Mouse (Mus musculus) skeletal muscle tissue, adult 2 months (tissue): ENCODE results near the gene Anp32b.

Experiments used
- DNase-seq: peaks from one replicate; pipeline ENCODE4 v3.0.0-alpha.2; 2012; ENCODE audit warnings: low read depth, low spot score

Gene Anp32b

DNA sequence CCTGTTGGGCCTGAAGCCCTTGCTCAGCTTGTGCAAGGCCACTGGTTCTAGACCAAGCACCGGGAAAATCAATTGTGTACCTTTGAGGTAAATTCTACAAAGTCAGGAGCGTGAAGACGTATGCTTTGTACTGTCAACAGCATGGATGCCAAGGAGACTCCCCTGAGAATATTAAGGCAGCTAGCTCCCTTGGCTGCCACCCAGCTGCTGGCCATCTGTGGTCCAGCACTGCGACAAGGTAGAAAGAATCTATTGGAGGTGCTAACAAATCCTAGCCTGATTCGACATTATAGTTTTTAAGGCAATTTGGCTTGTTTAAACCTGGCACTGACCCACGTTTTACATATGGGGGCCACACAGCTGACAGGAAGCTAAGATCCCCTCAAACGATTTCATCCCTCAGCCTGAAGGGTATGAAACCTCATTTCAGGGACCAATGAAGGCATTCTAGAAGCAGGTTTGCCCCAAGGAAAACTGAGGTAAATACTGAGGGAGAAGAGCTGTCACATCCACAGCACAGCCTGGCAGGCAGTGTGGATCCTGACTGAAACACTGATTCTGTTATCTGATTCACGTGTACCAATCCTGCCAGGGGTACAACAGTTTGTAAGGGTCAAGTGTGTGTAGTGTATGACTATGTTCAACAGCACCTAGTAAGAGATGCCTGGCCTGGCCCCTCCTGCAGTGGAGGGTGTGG is 54.8 kb downstream of the Anp32b start:
- DNase-seq, result no peak

DNA sequence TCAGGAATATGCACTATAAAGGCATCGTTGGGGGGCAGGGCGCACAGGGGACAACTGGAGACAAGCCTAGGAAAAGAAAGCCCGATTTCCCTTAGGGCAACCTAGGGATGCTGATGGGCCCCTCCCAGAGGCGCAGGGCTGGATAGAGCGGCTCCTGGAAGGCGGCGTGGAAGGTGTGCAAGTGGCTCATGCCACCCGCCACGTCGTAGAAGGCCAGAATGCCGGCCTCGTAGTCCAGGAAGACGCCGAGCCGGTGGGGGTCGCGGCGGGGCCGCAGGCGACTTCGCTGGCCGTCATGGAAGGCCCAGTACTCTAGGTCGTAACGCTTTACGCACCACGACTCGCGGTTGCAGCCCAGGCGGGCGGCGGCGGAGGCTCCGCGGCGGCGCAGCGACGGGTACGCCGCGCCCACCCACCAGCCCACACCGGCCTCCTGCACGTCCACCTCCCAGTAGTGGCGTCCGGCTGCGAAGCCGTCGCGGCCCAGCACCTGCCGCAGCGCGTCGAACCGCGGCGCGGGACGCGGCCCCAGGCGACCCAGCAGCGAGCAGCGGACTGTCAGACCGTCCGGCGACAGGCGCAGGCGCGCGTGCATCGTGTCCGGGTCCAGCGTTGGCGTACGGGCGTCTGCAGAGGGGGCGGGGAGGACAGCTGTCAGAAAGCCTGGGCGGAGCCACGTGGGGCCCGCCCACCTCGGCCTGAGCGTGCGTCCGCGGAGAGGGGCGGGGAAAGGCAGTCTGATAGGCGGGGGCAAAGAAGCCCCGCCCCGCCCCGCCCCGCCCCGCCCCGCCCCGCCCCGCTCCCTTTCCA is 56.3 kb downstream of the Anp32b start:
- DNase-seq, result peak; percentile 97

DNA sequence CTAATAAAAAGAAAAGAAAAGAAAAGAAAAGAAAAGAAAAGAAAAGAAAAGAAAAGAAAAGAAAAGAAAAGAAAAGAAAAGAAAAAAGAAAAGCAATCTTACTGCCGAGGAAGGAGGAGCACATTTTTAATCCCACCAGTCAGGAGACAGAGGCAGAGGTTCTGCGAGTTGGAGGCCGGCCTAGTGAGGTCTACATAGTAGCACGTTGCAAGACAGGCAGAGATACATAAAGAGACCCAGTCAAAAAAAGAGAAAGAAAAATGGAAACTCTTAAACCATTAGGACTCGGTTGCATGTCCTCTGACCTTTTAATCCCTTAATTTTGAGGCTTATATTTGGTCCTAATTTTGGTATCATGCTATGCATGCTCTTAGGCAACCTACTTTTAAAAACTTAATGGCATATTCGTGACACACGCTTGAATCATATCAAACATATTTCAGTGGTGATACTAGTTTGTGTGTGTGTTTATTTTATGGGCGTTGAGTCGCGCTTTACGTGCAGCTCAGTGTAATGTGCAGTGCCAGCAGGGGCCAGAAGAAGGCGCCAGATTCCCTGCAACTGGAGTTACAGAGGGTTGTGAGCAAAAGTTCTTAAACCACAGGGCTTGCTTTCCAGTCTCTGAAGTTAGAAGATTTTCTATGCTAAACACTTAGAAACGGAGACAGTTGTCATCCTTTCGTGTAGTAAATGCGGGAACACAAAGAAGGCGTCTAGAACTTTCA is 57.2 kb downstream of the Anp32b start:
- peak; percentile 48 for DNase-seq

DNA sequence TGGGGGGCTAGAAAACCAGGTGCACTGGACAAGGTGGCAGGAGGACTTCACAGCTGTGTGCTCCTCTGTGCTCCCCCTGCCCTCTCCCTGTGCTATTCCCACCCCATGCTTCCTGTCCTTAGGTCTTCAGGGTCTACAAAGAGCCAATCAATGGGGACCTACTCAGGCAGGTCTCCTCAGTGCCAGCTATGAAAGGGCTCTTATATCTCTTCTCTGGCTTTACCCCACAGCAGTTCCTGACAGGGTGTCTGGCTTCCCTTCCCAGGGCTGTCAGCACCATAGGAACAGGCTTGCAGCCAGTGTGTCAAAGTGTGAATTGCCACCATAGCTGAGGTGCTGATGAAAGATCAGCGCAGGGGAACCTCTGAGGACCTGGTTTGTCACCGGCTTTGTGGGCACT is 69.8 kb downstream of the Anp32b start:
- DNase-seq, result no peak

DNA sequence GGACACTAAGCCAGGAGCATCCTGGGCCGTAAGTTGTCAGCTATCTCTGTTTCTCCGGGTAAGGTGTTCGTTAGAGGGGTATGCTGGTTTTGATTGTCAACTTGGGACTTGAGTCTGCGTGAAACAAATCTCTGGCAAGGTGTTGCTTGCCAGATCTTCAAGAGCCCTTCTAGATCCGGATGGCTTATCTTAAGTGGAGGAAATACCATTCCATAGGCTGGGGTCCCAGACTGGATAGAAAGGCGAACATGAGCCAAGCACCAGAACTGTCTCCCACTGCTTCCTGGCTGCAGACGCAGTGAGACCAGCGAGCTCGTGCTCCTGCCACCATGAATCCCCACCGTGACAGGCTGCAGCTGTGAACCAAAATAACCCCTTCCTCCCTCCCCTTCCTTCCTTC is 70.8 kb downstream of the Anp32b start:
- DNase-seq, result no peak
